Mouse (Mus musculus) T-helper 2 cell (primary cell): ENCODE results near the gene Slc25a41.

Experiments
- in situ Hi-C: fragments of 300-600 bp; cut with MboI, MseI; formaldehyde crosslinking; loops from one replicate; pipeline ENCODE4 v1.15.1; 2025; ENCODE audit warnings: high pct_unique_total_duplicates

Slc25a41 gene

GRCm38 (mm10) chr17:57047406-57047805, 6.0 kb upstream of the Slc25a41 start:
- in situ Hi-C loops: no loop called here

DNA sequence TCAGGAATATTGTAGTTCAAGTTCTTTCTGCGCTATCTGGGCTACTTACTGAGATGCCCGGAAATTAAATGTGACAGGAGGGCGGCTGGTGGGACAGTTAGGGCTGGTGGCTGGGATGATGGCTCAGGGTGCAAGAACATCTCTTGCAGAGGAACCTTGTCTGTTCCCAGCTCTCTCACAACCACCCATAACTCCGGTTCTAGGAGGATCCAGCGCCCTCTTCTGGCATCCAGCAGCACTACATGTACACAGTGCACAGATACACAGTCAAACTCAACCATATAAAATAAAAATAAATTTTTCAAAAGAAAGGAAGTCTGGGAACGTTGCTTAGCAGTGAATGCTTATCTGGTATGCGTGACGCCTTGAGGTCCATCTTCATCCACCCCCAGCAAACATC, 2.5 kb downstream of the Slc25a41 start:
- in situ Hi-C loops: no loop called here

DNA sequence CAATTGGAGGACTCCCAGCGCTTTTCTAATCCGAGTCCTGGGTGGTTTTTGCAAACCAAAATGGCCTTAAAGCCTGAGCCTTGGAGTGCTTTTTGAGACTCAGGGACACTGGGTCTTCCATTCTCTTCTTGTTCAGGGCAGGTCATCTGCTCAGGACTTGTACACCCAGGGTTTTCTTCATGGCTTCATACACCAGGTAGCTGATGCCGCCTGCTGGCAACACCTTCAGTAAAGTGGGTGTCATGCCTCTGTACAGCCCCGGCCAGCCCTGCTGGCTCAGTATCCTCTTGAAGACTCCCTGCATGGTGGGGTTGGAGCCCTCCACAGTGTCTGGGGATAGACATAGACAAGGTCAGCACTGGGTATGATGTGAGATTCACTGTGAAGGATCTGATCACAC, 8.6 kb downstream of the Slc25a41 start:
- in situ Hi-C loops: loop anchor here (5.0 kb wide), 1 partner anchor 36 kb away; the partner anchor contains the start of gene Alkbh7

DNA sequence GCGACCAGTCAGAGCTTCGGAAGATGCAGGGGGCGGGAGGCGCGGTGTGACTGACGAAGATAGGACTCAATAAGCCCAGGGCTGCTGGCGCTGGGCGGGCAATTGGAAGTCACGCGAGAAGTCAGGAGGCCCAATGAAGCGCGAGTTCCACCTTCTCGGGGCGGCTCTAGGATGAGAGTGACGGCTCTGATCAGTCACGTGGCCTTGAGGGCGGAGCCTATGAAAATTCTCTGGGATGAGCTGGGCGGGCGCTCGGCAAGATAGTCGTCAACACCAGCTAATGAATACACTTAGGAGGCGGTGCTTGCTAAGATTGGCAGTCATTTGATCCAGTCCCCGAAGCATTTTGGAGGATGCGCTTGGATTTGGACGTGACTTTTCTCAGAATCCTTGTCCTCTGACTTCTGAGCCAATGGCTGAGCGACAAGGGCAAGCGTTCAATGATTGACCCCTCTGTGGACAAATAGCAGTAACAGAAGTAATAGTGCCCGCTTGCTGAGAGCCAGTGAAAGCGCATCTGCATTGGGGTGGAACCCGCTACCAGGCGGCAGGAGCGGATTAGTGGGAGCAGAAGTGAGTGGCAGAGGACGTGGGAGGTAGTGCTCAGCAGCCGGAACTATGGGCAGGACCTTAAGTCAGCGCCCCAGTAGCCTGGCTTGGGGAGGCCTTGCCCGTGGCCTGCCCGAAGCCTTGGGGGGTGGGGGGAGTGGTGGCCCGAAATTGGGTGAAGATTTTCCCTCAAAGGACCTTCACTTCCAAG, 9.6 kb downstream of the Slc25a41 start:
- in situ Hi-C loops: loop anchor here (5.0 kb wide), 1 partner anchor 35 kb away; the partner anchor contains the start of gene Alkbh7

GRCm38 (mm10) chr17:57030931-57031660, 10.4 kb downstream of the Slc25a41 start, which contains the start of gene Khsrp:
Gene Khsrp, minus strand, starts transcription at chr17:57031522.
- in situ Hi-C loops: loop anchor here (5.0 kb wide), 1 partner anchor 34 kb away; the partner anchor contains the start of gene Alkbh7

GRCm38 (mm10) chr17:57029691-57030090, 11.8 kb downstream of the Slc25a41 start:
- in situ Hi-C loops: loop anchor here (5.0 kb wide), 1 partner anchor 32 kb away; the partner anchor contains the start of gene Alkbh7

- in situ Hi-C loops: no loop called here
Observed at GRCm38 (mm10) chr17:57027471-57027870, 14.0 kb downstream of the Slc25a41 start.

- in situ Hi-C loops: no loop called here
Observed at GRCm38 (mm10) chr17:57020960-57021359, 20.5 kb downstream of the Slc25a41 start.

DNA sequence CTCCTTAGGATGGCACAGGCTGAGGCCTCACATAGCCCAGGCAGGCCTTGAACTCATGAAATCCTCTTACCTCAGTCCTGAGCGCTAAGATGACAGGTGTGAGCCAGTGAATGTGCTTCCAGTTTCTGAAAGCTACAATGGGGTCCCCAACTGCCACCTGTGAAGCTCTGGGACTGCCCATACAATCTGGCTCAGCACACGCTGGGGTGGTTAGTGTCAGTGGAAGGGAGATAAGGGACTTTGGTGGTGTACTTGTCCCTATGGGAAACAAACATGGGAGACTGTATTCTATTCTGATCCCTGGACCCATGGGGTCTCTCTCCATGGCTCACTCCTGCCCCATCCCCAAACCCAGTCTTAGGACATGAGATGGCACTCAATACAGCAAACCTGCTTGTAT, 21.8 kb downstream of the Slc25a41 start:
- in situ Hi-C loops: no loop called here

- in situ Hi-C loops: no loop called here
Observed at GRCm38 (mm10) chr17:57012245-57012795, 29.1 kb downstream of the Slc25a41 start.

GRCm38 (mm10) chr17:57011236-57012141, 30.0 kb downstream of the Slc25a41 start, which contains the start of the genes Gtf2f1 and Gm17949:
Gene Gtf2f1, minus strand, starts transcription at chr17:57011288.
Gene Gm17949, plus strand, starts transcription at chr17:57011469.
- in situ Hi-C loops: no loop called here

GRCm38 (mm10) chr17:57010911-57011235, 30.6 kb downstream of the Slc25a41 start:
- in situ Hi-C loops: no loop called here

- in situ Hi-C loops: no loop called here
Observed at GRCm38 (mm10) chr17:57007137-57007905, 34.1 kb downstream of the Slc25a41 start.

DNA sequence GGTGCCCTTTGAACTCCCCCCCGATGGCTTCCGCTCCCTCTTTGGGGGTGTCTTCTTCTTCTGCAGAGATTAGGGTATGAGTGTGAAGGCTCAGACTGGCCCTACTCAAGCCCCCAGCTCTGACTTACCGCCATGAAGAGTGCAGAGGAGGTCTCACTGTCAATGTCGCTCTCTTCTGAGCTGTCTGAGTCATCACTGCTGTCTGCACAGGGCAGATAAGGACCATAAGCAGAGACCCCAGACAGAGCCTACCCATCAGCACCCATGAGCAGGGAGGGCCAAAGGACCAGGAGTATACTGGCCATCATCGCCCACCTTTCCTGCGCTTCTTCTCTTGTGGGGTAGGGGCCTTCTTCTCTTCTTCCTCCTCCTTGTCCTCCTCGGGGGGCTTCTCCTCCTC, 37.5 kb downstream of the Slc25a41 start:
- in situ Hi-C loops: no loop called here

- in situ Hi-C loops: no loop called here
Observed at GRCm38 (mm10) chr17:57001228-57001627, 40.2 kb downstream of the Slc25a41 start.

- in situ Hi-C loops: loop anchor here (5.0 kb wide), 2 partner anchors 32 to 332 kb away; partner anchors contain the start of gene Khsrp
Observed at GRCm38 (mm10) chr17:56999968-57000609, 41.4 kb downstream of the Slc25a41 start, which contains the start of gene Pspn. Gene Pspn, minus strand, starts transcription at chr17:57000018.

GRCm38 (mm10) chr17:56999414-56999813, 42.0 kb downstream of the Slc25a41 start:
- in situ Hi-C loops: loop anchor here (5.0 kb wide), 2 partner anchors 33 to 333 kb away; partner anchors contain the start of gene Khsrp

DNA sequence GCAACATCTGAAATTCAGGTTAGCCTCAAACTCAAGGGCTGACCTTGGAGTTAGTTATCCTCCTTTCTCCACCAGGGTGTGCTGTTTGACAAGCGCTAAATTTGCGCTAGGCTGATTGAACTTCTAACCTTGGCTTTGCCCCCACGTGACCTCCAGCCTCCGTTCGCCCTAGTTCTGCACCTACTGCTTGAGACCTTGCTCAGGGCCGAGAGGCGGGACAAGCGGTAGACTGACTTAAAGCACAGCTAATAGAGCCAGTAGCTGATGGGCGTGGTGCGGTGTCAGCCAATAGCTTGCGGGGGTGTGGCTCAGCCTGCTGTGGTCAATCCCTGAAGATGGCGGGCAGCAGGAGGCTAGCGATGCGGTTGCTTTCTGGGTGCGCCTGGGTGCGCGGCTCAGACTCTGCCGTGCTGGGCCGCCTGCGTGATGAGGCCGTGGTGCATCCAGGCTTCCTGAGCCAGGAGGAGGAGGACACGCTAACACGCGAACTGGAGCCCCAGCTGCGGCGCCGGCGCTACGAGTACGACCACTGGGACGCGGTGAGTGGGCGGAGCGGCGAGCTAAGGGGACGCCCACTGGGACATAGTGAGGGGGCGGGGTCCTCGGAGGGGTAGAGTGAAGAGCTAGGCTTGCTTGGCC, 44.3 kb downstream of the Slc25a41 start, which contains the start of gene Alkbh7:
Gene Alkbh7, plus strand, starts transcription at position 311 of the 639 bp plus-strand sequence.
- in situ Hi-C loops: loop anchor here (5.0 kb wide), 2 partner anchors 35 to 335 kb away; partner anchors contain the start of gene Khsrp

DNA sequence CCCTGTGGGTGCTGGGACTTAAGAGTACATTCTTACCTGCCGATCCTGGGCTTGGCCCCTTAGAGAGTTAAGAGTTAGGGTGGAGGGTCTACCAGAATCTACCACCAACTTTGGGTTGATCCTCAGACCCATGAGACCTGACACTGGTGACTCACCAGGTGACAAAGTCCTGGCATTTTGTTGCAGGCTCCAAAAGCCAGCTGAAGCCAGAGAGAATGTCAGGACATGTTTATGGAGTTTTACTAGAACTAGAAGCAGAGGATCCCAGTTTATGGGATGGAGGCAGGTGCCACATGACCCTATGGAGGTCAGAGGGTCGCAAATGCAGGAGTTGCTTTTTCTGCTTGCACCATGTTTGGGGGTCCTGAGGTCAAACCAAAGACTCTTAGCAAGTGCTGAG, 44.9 kb downstream of the Slc25a41 start:
- in situ Hi-C loops: loop anchor here (5.0 kb wide), 2 partner anchors 36 to 336 kb away; partner anchors contain the start of gene Khsrp
